ENCODE assay signal across 31 mouse cellular contexts in genomic region chr5:113748556-113749331, GRCm38 (mm10). TPM values are rescaled to one million over a fixed set of nuclear protein-coding genes. Genes with fewer than 3 reads are reported as not detected.
"Had no signal": no experiment of that assay in that cellular context is flagged by ENCODE, and none has a peak within 500 bp of the region (broad histone marks: within the 10 kb centered on the region; RNA-seq: fewer than 3 reads in every experiment).

No protein-coding gene starts in this region.

- H3K4me1 ChIP-seq: limb, embryonic 12.5 days; limb, embryonic 15.5 days; neural tube, embryonic 12.5 days; neural tube, embryonic 15.5 days had no signal

- DNase-seq: kidney, postnatal 25 days; layer of hippocampus, adult 9-11 months; liver, postnatal 0 days; lung, embryonic 14.5 days; lung, postnatal 36 days; midbrain, embryonic 14.5 days; right cerebral cortex, adult 18-20 months; right cerebral cortex, postnatal 14 days; right cerebral cortex, postnatal 4 days; thymus, adult 2 months; thymus, postnatal 14 days; thymus, postnatal 4 days had no signal

- H3K4me2 ChIP-seq: limb, embryonic 12.5 days; limb, embryonic 15.5 days; liver, embryonic 11.5 days; lung, embryonic 14.5 days; midbrain, embryonic 11.5 days; neural tube, embryonic 12.5 days; neural tube, embryonic 15.5 days had no signal

- H3K9ac ChIP-seq: limb, embryonic 12.5 days; limb, embryonic 15.5 days; liver, embryonic 14.5 days; liver, postnatal 0 days; lung, embryonic 14.5 days; neural tube, embryonic 12.5 days; neural tube, embryonic 15.5 days had no signal

- H3K9me3 ChIP-seq: limb, embryonic 12.5 days; limb, embryonic 15.5 days; megakaryocyte, embryonic 14.5 days; neural tube, embryonic 12.5 days; neural tube, embryonic 15.5 days had no signal

- H3K27ac ChIP-seq: kidney, postnatal 0 days; layer of hippocampus, adult 2 months; limb, embryonic 12.5 days; limb, embryonic 15.5 days; liver, embryonic 14.5 days; neural tube, embryonic 12.5 days; neural tube, embryonic 15.5 days; stomach, postnatal 0 days had no signal

- H3K27me3 ChIP-seq: limb, embryonic 12.5 days; limb, embryonic 15.5 days; megakaryocyte, embryonic 14.5 days; neural tube, embryonic 12.5 days; neural tube, embryonic 15.5 days had no signal

- ATAC-seq: liver, postnatal 0 days; lung, postnatal 0 days had no signal

- H3K4me3 ChIP-seq: layer of hippocampus, adult 2 months; limb, embryonic 12.5 days; limb, embryonic 15.5 days; megakaryocyte, embryonic 14.5 days; neural tube, embryonic 12.5 days; neural tube, embryonic 15.5 days had no signal

RNA-seq across cellular contexts. Expression of gene 1700069L16Rik, which starts 24.2 kb away (rescaled TPM):
- total RNA-seq: layer of hippocampus, adult 2 months; layer of hippocampus, postnatal 25 days; left cerebral cortex, adult 18-20 months; left cerebral cortex, postnatal 10 days; left cerebral cortex, postnatal 36 days; midbrain, postnatal 0 days had no signal
- polyA plus RNA-seq: kidney, postnatal 0 days; large intestine, adult 2 months; limb, embryonic 12.5 days; limb, embryonic 15.5 days; liver, embryonic 11.5 days; liver, embryonic 14.5 days; liver, postnatal 0 days; lung, embryonic 14.5 days; lung, postnatal 0 days; midbrain, embryonic 11.5 days; midbrain, embryonic 14.5 days; midbrain, postnatal 0 days; neural tube, embryonic 12.5 days; neural tube, embryonic 15.5 days; stomach, embryonic 14.5 days; stomach, postnatal 0 days; thymus, adult 2 months had no signal
